Mouse (Mus musculus): ENCODE data around the gene Myo18a.

DNA sequence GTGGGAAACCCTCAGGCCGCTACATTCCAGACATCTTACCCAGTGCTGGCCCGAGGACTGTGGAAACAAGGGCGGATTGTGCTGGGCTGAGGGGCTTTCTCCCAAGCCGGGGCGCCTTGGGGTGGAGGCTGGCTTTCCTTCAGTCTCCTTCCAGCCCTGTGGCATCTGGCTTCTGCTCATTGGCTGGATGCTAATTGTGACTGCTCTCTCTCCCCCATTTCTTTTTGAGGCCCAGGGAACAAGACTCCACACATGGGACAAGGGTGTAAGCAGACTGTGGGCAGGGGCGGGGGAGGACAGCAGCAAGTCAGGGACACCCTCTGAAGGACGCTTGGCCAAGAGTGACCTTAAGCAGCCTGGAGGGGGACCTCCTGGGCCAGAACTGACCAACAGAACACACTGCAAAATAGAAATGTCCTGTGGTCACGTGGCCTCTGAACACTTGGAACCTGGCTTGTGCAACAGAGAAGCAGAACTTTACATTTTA, 28.2 kb downstream of the Myo18a start:
- no peak for TF ChIP-seq CTCF (IDR thresholded peaks at IDR 0.05; ENCODE audit: extremely low read depth, insufficient read depth, low read length)
- TF ChIP-seq POLR2A (IDR thresholded peaks at IDR 0.05; ENCODE audit: extremely low read depth, insufficient read depth, low read length) = no peak

Measured in cortical plate, adult 2 months (tissue).